Mouse (Mus musculus): Measurements from ENCODE around the gene Uba7.

Uba7 gene

DNA sequence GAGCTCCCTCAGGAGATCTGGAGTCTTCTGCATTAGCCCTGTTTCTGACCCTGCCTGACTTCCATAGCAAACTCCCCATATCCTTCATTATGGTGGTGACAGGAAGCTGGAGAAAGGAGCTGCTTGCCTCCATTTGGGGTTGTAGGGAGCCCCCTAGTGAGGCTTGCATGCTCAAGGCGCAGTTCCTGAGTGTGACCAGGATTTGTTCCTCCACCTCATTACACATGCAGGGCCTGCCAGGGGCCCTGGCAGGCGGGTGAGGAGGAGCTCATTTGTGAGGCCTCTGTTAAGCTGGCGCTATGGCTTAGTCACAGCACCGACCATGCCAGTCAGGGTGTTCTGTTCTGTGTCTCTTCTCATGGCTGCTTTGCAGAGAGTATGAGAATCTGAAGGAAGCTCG is 13.4 kb upstream of the Uba7 start:
- DNase-seq (ENCODE audit: low read depth, low spot score) = no peak

DNA sequence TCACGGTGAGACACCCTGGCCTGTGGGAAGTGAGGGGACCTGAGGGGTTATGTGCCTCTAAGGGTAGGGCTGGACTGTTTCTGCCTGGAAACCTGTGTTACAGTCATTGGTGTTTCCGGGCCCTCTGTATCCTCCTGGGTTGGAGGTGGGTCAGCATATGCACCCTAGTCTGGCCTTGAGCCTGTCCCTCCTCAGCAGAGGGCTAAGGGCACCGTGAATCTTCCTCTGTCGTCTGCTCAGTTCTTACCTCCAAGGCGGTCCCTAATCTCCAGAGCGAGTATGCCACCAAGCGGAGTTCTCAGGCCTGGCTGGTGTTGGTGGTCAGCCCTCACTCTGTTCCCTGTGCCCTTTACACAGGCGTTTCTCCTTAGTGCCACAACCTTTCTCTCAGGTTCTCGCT is 12.4 kb upstream of the Uba7 start:
- DNase-seq (ENCODE audit: low read depth, low spot score) = no peak

DNA sequence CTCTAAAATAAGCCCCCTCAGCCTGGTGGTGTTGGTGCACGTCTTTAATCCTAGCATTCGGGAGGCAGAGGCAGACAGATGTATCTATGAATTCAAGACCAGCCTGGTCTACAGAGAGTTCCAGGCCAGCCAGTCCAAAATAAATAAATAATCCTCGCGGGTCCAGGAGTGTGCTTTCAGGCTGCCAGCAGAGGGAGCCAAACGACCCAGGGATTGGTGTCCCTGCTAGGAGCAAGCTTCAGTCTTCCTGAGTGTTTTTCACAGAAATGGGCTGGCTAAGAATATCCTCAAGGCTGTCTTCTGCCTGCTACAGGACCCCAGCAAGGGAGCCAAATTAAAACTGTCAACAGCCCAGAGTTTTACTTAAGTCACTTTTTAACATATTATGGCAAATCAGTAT is 11.6 kb upstream of the Uba7 start:
- DNase-seq (ENCODE audit: low read depth, low spot score) = peak; percentile 84

DNA sequence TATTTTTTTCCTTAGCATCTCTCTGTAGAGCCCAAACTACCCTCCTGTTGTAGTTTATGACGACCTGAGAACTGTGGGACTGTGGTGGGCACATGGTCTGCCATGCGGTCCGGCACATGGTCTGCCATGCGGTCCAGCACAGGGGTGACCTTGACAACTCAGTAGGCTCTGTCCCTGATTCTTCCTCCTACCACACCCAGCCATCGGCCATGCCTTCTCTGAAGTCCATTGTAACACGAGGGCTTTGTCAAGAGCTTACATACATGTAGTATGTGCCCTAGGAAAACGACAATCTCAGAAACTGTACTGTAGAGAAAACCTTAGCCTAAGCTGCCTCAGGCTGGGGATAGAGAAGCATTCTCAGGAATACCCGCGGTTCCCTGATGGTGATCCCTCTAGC is 10.6 kb upstream of the Uba7 start:
- no peak for DNase-seq (ENCODE audit: low read depth, low spot score)

DNA sequence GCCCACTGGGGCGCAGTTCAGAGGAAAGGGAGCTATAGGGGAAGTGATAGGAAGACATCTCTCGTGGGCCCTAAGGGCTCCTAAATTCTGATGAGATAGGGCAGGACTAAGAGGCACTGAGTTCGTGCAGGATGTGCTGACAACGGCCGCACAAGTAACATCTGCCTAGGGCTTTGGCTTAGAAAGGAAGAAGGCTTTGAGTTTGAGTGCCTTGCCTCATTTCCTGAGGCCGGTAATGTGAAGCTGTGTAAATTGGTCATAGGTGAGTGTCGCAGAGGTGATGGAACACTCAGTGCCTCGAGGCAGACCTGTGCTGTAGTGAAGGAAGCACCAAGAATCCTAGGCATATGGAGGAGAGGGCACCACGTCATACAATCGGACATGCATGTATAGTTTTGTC is 8.6 kb upstream of the Uba7 start:
- no peak for DNase-seq (ENCODE audit: low read depth, low spot score)

DNA sequence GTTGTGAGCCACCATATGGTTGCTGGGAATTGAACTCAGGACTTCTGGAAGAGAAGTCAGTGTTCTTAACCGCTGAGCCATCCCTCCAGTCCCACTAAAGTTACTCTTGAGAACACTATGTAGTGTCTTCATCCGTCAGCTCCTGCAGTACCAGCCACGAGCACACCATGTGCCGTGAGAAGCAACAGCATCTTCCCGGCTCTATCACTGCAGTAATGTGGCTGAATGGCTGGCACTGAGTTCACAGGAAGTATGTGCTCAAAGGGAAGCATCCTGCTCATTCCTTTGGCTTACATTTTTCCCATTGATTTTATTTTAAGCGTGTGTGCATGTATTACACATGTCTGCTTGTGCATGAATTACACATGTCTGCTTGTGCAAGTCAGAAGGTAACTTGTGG is 7.9 kb upstream of the Uba7 start:
- no peak for DNase-seq (ENCODE audit: low read depth, low spot score)

DNA sequence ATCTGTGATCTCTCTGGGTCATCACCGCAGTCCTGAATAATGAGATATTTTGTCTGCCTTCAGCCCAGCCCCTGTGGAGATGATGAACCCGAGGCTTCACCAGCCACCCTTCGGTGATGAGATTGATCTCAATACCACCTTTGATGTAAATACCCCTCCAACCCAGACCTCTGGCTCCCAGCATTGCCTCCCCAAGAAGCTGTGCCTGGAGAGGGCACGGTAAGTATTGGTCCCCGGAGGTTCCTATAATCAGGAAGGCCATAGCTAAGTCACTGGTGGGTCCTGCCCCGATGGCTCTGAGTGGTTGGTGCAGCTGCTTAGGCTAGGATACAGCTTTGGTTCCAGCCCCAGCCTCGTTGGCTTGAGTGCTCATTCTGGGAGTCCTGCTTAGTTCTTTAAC is 6.8 kb upstream of the Uba7 start:
- no peak for DNase-seq (ENCODE audit: low read depth, low spot score)

DNA sequence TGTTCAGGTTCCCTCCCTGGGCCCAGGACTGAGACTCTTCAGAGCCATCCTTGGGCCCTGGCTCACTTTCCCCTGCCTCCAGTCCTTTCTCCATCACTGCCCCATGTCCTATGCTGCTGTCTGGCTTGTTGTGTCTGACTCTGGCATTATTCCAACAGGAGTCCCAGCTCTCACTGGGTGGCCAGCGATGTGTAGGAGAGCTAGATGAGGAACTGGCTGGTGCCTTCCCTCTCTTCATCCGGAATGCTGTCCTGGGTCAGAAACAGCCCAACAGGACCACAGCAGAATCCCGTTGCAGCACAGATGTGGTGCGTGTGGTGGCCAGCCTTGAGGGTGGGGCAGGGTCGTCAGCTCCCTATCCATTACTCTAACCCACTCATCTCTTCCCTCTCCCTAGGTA is 5.0 kb upstream of the Uba7 start:
- no peak for DNase-seq (ENCODE audit: low read depth, low spot score)

DNA sequence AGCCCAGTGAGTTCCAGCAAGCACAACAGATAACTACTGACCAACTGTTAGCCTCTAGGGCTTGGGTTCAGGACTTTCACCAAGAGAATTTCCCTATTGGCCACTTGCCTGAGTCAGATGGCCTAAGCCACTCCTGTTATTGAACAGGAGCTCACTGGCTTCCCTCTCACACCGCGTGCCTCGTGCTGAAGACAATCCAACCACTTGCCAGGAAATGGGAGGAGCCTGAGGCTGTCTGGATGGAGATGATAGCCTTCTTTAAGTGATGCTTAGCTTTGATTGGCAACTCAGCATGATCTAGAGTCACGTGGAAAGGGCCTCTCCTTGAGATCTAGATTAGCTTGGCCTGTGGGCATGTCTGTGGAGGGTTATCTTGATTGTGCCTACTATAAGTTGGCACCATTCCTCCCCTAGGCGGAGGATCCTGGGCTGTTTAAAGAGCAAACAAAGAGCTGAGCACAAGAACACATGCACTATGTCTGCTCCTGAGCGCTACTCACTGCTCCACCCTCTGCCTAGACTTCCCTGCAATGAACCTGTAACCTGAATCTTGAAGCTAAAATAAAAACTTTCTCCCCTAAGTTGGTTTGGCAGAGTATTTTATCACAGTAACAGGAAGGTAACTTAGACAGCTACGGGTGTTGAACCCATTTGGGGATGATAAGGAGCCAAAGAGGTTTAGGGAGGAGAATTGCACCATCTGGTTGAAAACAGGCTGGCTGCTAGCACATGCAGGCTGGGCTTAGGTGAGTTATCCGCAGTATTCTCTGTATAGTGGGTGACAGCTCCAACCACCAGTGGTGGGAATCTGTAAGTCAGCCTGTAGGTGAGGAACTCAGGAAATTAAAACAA is 3.4 kb upstream of the Uba7 start:
- peak; percentile 88 for DNase-seq (ENCODE audit: low read depth, low spot score)

DNA sequence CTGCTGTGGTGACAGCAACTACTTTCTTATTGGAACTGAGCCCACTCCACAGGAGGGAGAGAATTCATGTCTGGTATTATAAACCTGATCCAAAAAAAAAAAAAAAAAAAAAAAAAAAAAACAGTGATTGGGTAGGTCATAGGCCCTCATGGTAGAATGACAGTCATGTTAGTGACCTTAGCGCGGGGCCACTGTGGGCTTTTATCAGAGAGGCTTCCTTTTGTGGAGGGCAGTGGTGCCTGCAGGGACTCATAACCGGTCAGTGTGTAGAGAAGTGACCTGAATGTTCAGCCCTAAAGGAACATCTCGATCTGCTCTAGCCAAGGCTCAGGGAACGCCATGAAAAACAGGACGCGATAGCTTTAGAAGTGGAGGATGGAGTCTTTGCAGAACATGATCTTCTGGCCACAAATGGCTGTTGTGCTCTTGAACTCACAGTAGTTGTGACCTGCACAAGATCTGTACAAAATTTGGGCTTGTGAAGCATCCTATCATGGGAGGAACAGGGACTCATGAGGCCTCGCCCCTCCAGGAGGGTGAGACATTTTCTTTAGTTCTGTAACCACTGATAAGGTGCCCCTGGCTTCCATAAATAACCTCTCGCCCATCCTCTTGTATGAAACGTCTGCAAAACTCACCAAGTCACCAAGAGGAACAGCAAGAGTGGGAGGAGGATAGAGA is 674 bp upstream of the Uba7 start:
- DNase-seq (ENCODE audit: low read depth, low spot score) = peak; percentile 76

DNA sequence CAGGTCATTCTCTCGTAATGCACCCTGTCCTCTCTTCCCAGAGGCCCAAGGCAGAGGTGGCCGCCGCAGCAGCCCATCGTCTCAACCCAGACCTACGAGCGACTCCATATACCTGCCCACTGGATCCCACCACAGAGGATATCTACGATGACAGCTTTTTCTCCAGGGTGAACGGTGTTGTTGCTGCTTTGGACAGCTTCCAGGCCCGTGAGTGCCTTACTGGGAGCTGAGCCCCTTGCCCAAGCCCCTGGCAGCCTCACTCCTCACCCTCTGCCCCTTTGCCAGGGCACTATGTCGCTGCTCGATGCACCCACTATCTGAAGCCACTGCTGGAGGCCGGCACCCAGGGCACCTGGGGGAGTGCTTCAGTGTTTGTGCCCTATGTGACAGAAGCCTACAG is 3.5 kb downstream of the Uba7 start:
- DNase-seq (ENCODE audit: low read depth, low spot score) = no peak

DNA sequence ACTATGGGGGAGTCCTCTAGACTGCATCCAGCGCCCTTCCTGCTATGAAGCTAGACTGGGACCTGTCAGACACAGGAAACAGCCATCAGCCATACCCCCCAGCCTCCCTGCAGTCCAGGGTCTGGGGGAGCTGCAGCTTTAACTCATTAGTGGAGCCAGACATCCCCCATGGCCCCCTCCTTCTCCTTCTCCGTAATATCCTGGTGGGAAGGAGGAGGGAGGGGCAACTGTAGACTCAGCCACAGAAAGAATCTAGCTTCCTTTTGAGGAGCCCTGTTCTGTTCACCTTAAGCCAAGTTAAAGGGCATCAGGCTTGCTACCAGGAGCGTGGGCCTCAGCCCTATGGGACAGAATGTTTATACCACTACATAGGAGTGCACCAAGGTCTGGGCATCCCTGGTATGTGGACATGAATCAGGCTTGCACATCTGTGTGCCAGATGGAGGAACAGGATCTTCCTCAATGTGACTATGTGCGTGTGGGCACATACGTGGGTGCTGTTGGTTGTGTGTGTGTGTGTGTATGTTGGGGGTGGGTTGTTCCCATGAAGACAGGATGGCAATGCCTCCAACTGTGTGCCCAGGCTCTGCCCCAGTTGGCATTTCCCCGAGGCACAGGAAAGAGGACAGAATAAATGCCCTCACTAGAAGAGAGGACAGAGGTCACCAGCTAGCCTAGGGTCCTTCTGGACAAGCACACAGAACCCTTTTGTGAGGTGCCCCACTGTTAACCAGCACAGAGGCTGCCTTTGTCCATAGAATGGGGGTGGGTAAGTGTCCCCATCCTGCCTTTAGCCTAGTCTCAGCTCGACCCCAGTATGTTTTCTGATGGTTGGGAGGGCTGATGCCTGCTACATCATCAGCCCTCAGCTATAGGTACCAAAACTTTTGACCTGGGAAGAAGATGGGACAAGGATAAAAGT is 6.6 kb downstream of the Uba7 start:
- no peak for DNase-seq (ENCODE audit: low read depth, low spot score)

DNA sequence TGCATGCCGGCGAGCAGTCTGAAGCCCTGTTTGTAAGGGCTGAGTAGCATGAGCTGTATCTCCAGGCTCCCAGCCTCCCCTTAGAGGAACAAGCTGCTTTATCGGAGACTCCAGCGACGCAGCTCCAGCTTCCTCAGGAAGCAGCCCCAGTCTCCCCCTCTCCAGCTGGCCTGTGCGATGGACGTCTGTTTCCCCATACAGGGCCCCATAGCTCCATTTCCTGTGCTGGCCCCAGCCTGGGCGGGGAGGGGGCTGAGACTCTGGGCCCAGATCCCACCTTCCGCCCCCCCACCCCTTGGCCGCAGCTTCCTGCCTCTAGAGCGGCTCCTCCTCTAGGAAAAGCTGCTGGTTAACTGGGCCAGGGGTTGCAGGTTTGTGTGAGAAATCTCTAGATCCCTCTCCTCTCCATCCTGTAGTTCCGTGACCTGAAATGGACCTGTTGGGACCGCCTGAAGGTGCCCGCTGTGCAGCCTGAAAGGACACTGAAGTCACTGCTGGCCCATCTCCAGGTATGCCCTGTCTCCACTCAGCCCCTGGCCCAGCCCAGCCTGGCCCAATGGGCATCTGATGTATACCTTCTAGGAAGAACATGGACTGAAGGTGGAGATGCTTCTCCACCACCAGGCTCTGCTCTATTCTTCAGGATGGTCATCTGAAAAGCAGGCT is 7.5 kb downstream of the Uba7 start, which contains the start of gene Gm20661:
Gene Gm20661, plus strand, starts transcription at position 378 of the 666 bp plus-strand sequence.
- DNase-seq (ENCODE audit: low read depth, low spot score) = peak; percentile 69

DNA sequence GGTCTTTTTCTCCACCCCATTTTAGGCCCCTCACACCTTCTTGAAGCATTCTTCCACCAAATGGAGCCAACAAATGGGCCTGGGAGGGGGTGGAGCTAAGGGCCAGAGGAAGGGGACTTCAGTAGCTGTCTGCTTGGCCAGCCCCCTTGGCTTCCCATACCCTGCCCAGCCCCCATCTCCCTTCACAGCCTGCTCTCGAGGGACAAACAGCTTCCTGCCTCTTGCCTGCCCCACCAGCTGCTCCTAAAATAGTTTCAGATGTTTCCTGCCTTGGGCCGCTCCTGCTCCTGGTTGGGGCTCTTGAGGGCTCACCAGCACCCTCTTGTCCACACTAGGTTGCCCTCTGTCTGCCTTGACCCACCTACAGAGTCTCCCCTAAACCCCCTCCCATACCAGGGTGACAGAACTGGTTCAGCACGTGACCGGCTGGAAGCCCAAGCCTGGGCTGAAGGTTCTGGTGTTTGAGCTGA is 8.2 kb downstream of the Uba7 start:
- DNase-seq (ENCODE audit: low read depth, low spot score) = no peak

DNA sequence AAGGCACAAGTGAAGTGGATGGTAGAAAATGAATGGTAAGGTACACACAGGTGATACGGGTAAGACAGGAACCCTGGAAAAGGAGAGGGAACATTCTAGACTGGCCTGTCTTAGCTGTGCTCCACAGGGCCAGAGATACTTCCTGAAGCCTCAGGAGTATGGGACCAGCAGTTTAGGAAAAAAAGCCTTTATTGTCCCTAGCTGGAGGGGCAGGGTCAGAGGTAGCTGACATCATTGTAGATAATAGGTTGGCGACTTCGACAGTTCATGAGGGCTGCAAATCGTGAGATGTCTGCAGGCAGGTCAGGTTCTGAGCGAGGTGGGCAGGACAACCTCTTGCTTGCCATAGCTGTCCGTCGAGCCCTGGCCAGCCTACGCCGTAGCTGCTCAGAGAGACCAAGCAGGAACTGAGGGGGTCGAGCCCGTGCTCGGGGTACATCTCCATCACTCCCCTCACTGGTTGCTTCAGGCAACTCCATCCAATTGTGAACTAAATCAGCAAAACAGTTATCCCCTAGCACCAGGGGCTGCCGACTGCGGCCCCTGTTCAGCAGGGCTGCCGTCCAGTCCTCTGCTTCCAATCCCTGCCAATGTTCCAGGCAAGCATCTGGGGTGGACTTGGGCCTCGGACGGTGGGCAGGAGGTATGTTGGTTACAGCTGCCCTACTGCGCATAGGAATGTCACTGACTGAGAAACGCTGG is 8.9 kb downstream of the Uba7 start:
- no peak for DNase-seq (ENCODE audit: low read depth, low spot score)

DNA sequence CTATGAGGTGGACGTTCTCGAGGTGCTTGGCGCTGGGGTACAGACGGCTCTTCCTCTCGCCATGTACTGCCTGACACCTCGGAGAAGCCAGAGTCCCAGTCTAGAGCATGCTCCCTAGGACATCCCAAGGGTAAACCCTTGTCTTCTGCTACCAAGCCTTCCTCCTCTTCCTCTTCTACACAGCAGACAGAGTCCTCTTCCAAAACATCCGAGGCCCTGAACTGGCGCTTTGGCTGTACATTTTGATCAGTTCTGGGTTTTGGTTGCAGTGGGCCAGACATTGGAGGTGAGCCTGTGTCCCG is 9.4 kb downstream of the Uba7 start:
- no peak for DNase-seq (ENCODE audit: low read depth, low spot score)

DNA sequence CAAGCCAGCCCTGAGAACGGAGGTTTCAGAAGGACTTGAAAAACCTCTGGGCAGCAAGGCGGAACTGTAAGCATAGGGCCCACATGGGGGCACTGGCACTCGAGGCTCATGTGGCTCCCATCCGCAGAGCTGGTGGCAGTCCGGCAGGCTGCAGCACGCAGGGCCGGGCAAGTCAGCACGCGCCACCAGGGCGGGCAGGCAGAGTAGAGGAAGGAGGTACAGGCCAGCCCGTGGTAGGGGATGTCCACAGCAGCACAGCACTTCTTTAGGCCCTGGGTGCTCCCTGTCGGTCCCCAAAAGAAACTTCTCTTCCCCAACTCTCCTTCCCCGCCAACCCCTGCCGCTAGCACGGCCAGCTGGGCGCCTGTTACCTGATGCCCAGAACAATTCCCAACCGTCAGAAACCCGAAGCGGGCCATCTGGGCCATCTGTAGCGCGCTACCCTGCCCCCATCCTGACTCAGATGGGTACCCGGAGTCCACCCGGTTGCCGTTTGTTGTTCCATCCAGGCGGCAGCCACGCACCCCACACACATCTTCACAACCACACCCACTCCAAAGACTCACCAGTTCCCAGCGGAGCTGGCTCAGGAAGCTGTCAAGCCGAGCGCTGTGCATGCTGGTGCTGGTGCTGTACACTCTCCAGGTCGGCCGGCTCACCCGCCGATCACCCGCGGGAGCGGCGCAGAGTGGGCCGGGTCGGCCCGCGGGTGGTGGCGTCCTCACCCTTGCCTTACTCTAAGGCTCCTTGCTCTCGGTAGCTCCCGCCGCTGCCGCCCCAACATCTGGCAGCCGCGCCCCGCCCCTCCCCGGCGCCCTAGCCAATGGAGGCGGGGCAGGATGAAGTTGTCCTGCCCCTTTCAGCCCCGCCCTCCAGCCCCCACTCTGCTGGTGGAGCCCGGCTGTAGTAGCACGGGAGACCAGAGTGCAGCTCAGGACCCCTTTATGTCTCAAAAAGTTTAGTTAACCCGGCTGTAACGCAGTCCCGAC is 10.1 kb downstream of the Uba7 start, which contains the start of gene Inka1:
Gene Inka1, minus strand, starts transcription at position 749 of the 989 bp plus-strand sequence.
- DNase-seq (ENCODE audit: low read depth, low spot score) = peak; percentile 91

DNA sequence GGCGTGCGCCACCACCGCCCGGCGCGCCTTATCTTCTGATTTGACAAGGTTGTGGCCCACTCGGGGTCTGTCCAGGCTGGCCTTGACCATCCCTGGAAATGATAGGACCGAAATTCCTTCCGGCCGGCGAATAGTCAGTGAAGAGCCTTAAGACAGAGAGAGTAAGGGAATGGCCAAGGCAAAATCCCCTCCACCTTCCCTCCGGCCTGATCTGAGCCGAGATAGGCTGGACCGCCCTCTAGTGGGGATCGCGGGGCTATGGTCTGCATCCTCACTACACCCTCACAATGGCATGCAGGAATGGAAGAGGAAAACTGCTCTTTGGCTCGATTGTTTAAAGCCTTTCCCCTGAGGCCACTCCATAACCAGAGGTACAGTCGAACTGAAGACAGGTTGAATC is 11.1 kb downstream of the Uba7 start:
- DNase-seq (ENCODE audit: low read depth, low spot score) = no peak

DNA sequence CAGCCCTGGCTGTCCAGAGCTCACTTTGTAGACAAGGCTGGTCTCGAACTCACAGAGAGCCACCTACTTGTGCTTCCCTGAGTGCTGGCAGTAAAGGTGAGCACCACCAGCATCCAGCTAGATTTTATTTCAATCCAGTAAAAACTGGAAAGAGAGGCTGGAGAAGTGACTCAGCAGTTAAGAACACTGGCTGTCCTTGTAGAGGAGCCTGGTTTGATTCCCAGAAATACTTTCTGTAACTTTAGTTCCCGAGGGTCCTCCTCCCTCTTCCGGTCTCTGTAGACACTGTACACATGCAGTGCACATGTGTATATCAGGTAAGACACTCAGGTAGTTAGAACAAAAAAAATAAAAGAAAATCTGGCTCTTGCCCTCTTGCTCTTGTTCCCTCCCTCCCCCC is 12.6 kb downstream of the Uba7 start:
- DNase-seq (ENCODE audit: low read depth, low spot score) = no peak

DNA sequence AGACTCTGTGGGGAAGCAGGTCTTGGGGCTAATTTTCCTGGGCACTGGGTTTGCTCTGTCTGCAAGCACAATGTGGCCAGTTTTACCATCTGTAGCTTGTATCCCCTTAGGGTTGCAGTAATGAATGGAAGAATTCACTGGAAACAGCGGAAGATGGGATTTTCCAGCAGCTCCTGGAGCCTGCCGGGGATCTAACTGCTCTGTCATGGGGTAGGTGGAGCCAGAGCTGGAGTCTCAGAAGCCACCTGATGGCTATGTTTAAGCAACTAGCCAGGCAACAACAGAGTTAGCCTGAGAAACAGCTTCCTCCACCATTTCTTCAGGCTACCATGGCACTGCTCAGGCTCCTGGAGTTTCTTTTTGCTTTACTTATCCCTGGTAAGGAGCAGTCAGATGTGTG is 16.9 kb downstream of the Uba7 start, which contains the start of gene Cdhr4:
Gene Cdhr4, plus strand, starts transcription at position 301 of the 400 bp plus-strand sequence.
- DNase-seq (ENCODE audit: low read depth, low spot score) = no peak
